Mouse (Mus musculus): ENCODE measurements around the gene Itk.
A peak's percentile ranks its signal among the peaks of the same experiment; 100 is the strongest.

Gene Itk

DNA sequence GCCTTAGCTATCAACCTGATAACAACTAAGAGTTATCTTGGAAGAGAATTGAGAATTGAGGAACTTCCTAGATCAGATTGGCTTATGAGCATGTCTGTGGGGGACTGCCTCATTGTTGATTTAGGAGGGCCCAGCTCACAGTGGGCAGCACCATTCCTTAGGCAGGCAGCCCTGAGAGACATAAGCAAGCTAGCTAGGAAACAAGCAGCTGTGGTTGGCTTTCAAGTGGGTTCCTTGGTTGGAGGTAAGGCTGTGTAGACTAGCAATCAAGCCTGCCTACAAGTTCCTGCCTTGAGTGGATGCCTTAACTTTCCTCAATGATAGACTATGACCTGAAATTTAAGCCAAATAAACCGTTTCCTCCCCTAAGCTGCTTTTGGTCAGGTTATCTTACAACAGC, 30.9 kb downstream of the Itk start:
- DNase-seq (ENCODE audit: low read depth): no peak

DNA sequence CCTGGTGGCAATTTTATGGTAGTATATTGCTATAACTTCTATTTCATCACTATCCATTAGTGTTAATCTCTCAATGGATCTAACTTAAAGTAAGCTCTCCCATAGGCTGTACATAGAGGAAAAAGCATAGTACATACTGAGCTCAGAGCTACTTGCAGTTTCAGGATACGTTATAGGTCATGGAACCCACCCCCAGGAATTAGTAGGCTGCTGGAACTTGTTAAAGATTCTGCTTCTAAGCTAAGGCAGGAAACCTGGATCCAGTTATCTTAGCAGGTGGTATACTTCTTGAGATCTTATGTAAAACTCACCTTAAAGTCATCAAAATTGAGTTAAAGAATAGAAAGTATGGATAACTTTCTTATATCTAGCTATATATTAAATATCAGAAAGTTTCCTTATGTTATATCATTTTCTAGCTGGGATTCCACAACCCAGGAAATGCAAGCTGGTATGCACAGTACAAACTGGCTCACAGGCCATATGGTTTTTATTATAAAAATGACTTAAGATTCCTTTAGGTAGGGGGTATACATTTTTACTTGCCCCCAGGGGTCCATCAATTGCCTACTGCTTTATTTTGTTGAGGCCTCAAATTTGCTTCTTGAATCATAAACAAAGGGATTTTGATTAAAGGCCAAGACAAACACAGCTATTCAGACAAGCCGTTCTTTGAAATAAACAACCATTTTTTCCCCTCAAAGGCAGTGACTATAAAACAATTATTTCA, 39.5 kb downstream of the Itk start:
- no peak for DNase-seq (ENCODE audit: low read depth)

DNA sequence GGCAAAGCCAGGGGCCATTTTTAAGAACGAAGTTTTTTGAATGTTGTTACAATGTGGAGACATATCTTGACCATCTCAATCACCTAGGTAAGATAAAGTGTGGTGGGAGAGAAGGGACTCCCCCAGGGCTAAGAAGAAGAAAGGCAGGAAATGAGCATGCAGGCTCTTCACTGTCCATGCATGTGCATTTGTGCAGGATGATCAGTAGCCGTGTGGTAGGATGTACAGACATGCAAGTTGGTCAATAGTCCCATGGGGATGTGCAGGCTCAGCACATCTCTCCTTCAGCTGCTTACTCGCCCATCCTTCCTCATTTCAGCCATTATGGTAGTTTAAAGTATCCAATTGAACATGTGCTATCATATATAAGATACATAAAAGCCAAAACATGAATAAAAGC, 40.9 kb downstream of the Itk start:
- no peak for DNase-seq (ENCODE audit: low read depth)

DNA sequence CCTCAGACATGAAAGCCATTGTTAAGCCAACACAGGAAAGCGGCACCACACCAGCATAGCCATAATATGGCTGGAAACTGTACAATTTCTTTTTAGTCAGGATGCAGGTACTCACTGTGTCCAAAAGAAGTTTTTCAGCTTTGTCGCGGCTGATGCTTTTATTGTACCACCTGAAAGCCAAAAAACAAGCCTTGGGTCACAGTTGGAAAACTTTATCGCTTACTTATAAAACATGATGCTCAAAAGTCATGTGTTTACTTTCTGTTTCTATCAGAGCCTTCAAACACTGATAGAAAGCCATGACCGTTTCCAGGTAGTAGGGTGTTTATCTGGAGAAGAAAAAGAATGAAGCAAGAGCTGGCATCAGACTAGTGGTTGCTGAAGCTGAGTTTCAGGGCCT, 41.6 kb downstream of the Itk start:
- DNase-seq (ENCODE audit: low read depth): peak; percentile 67

DNA sequence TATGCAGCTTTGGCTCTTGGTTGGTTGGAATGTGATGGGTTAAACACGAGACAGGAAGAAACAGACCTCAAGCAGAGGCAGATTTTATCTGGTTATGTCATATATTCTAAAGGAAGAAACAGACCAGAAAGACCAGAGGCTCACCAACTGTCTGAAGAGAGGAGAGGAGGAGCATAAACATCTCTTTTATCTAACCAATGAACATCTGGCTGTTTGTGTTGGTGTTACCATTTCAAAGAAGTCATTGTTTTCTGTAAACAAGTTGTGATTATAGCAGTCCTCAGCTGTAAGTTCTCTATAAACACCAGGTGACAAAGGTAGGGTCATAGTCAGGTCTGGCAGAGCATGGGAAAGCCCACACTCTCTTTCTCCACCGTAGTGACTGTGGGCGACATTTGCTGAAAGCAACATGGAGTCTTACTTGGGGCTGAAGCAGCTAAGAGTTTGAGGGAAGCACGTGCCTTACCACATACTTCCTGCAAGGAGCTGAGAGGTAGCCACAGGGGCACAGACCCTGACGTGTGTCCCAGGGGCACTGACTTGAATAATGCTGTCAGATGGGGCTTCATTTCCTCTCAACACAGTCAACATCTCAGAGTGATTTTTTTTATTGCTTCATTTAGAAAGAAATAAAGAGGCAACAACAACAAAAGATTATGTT, 45.3 kb downstream of the Itk start:
- DNase-seq (ENCODE audit: low read depth): peak; percentile 92

DNA sequence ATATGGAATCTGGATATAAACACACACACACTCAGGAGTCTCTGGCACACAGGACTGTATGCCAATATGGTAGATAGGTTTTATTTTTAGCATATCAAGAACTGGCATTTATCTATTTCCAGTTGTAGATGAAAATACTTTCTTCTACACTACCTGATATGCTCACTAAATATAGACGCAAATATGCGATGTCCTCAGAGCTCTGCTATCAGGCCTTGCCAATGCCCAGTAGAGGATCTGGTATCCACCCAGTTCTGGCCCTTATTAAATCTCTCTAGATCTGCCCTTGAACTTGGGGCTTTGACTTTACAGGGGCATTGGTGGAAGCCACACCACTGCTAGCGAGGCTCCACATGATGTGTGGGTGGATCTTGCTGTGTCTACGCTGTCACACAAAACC, 47.4 kb downstream of the Itk start:
- DNase-seq (ENCODE audit: low read depth): no peak

DNA sequence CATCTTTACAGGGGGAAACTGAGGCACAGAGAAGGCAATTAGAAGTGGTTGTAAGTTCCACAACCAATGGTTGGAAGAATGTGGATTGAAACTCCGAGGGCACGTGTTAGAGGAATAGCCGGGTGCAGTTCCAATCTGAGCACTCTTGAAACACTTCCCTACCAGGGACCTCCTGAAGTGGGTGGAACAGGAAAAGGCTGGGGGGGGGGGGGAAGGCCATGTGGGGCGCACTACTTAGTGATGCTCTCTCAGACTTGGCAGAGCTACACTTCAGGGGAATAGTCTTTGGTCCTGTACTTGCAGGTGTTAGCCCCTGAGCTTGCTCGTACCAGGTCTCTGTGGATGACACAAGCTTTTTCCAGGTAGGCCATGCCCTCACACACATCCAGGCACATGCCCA, 53.3 kb downstream of the Itk start:
- no peak for DNase-seq (ENCODE audit: low read depth)

DNA sequence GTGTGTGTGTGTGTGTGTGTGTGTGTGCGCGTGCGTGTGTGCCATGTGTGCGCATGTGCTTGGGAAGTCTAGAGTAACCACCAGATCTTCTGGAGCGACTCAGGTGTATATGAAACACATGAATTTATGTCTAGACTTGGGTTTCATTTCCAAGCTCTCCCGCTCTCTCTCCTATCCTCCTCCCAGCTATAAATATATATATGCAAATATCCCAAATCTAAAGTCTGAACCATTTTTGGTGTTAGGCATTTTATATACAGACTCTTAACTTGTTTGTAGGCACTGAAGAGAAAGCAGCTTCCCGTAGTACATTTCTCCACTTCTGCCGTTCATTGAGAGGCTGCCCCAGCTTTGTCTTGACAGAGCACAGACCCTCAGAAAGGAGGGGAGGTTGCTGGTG, 57.1 kb downstream of the Itk start:
- no peak for DNase-seq (ENCODE audit: low read depth)

DNA sequence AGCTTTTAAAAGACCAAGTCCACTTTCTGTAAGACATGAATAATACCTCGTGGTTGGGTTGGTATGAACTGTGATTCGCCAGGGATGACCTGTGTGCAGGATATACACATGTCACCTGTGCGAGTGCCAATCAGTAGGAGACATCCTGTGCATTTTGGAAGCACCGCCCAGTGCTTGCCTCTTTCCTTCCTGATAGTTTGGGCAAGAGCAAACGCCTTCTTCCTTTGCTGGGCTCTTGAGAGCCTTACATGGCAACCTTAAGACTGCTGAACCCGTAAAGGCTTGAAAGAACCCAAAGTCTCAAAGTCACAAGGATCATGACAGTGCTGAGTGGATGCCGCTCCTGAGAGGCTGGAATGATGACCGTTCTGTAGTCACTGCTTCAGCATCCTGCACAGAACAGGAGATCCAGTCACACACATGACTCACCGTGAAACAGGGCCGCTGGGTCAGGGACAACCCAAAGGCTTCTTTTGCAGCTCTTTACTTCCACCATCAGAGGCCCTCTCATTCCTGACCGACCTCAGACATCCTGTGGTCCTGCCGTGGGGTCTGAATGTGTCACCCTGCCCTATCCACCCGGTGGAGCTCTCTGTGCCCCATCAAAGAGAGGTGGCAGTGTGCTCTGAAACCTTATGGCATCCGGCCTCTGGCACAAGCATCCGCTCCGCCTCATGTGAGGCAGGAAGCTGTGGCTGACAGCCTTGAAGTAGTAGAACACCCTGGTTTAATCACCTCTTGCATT, 62.9 kb downstream of the Itk start:
- peak; percentile 90 for DNase-seq (ENCODE audit: low read depth)

DNA sequence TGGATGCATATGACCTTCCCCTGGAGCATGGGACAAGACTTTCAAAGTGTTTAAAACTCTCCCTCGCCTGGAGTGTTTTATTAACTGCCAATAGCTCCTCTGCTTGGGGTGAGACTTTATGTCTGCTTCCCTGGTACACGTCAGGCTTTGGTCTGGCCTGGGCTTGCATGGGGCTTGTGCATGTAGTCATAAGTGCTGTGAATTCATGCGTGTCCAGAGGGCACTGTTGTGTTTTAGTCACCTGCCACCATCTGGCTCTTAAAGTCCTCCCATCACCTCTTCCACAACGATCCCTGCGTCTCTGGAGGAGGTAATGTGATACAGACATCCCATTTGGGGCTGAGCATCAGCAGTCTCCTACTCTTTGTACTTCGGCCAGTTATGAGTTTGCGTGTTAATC, 67.8 kb downstream of the Itk start:
- no peak for DNase-seq (ENCODE audit: low read depth)

DNA sequence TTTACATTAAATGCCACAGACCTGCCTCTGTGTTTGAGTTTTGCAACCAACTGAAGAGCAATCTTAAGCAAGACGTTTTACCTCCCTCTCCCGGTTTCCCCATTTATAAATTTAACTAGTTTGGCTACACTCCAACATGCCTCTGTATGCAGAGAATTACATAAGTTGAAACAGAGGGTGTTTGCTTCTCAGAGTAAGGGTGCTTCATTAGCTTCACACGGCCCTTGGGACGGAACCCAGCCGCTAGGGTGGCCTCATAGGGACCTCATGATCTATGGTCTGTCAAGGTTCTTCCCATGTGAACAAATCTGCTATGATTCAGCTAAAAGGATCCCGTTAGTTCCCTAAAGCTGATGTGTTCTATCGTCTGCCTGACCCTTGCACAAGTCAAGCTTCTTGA, 74.8 kb downstream of the Itk start:
- no peak for DNase-seq (ENCODE audit: low read depth)

DNA sequence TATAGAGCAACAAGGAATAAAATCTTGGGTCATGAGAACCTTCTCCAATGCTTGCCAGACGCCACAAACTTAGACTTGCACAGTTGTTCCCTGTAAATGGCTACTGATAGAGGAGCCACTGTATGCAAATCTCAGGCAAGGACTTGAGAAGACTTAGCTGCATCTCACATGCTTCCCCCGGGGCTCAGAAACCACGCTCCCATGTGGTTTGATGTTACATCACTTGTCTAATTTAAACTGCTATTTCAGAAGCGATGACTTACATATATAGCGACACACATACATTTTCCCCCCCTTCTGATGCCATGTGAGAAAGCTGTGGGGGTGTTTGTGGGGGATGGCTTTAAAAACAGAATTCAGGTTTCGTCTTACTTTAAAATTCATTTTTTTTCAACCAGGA, 75.5 kb downstream of the Itk start:
- no peak for DNase-seq (ENCODE audit: low read depth)

DNA sequence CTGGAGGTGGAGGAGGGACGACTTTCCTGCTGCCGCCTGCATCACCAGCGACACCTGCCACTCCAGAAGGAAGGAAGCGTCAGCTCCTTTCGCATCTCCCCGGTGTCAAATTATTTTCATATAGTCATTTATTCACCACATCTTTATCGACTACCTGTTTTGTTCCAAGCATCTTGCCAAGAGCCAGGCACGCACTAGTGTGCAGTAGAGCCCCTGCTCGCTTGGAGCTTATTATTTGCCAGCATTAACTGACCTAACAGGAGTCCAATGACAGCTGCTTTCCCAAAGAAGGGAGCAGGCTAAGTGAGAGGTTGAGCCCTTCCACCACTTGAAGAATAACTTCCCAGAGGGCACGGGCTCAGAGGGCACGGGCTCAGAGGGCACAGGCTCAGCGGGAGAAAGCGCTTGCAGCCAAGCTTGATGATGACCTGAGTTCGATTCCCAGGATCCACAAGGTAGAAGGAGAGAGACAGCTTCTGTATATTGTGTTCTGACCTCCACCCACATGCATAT, 76.7 kb downstream of the Itk start, which contains the start of gene Cyfip2:
Gene Cyfip2, minus strand, starts transcription at position 337 of the 513 bp plus-strand sequence.
- DNase-seq (ENCODE audit: low read depth): no peak

DNA sequence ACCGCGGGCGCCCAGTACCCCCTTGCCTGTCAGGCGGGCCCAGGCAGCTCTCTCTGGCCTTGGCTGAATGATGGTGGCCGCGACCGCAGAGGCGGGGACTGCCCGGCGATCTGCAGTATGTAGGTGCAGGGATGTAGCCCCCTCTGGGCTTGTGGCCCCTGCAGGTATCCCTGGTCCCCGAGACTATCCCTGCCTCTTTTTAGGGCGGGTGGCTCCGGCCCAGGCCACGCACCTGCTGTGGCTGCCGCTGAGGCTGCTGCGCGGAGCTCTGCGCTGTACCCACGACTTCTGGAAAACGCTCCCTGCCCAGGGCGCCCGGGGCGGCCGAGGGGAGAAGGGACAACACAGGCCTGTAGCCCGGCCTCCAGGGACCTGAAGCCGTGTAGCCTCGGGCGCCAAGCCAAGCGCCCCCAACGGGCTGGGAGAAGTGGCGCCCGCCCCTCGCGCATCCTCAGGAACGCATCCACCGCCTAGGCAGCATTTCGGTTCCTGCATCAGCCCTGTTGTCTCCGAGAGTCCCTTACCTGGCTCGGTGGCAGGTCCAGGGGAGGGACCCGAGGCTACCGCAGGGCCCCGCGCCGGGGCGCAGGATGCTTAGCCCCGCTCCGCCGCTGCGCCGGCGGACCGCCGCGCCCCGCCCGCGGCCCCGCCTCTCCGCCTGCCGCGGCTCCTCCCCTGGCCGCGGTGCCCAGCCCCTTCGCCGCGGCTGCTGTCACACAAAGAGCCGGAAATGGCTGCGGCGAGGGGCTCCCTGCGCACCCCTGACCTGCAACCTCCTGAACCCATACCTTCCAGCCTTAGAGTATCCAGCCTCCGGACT, 77.4 kb downstream of the Itk start:
- DNase-seq (ENCODE audit: low read depth): peak; percentile 85

DNA sequence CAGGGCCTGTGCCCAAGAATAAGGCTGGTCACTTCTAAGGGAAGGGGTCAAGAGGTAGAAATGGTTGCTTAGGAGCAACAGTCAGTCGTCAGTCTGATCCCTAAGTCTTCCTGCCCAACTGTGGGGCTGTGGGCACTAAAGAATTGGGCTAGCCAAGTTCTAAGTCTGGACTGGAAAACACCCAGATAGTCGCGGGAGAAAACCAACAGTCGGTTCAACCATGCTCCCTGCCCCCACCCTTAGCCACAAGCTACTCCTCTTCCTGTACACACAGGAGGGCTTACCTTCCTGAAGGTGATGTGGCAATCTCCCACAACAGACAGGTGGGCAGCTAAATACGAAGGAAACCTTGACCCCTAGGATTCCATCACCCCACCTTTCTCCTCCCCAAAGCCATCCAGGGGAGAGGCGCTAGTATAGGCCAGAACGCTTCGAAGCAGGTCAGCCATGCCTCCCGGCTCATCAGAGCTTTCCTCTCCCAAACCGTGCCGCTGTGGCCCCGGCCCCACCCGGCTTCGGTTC, 78.1 kb downstream of the Itk start:
- DNase-seq (ENCODE audit: low read depth): peak; percentile 79

DNA sequence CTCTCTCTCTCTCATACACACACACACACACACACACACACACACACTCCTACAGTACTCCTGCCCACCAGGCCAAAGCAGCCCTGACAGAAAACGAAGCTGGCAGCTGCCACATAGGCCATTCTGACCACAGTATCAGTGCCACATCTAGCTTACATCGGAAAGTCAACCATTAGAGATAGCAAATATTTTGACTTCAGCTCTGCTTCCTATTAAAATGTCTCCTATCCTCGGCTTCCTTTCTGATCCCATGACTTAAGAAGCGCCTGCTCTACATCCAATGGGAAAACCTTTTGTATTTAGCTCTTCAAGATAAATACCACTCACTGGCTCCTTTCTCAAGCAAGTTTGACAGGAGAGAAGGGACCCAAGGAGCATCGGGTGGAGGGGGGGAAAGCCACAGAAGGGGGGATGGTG, 78.7 kb downstream of the Itk start:
- DNase-seq (ENCODE audit: low read depth): peak; percentile 43

DNA sequence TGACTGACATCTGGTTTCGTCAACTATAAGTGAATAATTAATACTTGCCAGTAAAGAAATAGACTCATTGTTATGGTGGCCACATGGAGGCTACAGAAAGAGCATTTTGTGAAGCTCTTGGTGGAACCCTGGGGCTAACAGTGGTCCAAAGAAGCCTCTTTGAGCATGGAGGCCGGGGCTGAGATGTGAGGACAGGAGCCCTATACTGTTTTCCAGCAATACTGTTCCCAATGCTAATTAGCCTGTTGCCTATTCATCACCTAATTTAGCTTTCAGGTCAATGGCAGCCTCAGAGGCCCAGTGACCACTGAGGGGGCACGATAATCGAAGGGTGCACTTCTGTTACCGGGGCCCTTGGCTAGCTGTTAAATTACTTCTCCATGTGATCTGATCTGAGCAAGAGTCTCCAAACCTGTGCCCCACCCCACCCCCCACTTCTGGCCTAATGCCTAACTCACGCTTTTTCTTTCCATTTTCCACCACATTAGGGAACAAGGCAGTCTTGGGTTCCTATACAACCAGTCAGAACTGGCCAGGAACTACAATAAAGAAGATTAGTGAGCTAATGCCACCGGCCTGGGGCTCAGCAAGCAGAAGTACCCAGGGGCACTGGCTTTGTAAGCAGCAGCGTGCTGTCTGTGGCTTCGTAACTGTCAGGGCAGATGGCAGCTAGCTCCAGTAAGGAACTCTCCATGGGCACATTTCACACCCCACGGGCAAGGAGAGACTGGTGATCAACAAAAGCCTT, 79.3 kb downstream of the Itk start:
- DNase-seq (ENCODE audit: low read depth): peak; percentile 53

DNA sequence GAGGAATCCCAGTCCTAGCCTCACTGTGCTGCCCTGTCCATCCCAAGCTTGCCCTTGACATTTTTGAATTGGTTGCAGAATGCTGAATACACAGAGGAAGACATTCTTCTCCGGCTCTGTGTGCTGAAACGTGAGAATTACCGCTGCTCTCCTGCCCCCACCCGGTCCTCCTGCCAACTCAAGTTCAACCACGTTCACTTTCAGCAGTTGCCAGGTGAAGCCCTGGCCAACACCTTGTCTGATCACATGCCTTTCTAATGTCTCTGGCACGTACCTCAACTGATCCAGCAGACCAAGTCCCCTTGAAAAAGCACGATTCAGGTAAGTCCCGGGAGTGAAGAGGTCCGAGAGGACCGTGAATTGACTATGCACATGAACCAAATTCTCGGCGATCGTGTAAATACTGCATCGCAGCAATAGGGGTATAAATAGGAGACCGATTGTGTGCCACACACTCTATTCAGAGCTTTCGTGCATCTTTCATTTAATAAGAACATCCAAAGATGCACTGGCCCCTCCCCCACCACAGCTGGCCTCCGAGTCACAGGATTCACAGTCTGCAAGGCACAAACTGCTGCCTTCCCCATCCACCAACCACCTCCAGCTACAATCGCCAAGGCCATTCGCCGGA, 80.1 kb downstream of the Itk start:
- DNase-seq (ENCODE audit: low read depth): peak; percentile 62

DNA sequence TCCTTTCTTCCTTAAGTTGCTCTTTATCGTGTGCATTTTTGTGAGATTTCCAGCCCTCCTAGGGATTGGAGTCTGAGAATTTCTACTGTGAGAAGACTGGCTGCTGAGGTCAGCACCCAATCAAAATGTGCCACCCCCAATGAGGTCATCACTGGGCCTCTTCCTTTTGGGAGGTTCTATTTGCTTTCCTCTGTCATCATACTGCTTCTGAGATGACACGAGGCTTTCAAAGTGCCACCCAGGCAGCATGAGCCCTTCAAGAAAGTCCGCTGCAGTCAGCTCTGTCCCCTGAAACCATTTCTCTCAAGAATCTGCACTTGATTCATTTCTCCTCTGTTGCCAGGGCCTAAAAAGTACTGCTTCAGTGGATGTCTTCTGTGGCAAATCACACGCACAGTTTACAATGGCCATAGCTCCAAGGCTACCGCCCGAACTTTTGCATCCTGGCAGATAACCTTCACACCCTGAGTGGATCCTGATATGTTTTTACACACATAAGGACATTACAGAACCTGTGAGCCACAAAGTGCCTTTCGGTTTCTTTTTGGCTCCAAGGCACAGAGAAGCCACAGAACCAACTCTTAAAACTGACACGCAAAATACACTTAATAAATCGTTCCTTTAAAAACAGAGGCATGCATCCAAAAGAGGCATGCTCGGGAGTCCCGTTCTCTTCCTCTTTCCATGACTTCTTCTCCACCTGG, 80.9 kb downstream of the Itk start:
- peak; percentile 81 for DNase-seq (ENCODE audit: low read depth)

DNA sequence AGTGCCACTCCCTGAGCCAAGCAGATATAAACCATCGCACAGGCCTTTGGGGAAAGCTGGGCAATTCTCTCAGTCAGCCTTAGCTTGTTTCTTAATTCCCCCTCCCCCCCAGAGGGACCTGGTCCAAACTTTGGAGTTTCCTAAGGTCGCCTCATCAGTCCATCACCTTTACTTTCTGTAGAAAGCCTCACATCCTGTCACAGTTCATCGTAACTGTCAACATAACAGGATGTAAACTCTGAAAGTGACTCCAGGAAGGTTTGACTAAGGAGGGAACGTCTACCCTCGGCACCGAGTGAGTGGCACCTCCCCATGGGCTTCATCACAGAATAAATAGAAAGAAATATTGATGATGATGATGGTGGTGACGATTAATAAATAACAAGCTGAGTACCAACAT, 81.5 kb downstream of the Itk start:
- peak; percentile 80 for DNase-seq (ENCODE audit: low read depth)

All from naive thymus-derived CD4-positive, alpha-beta T cell, adult 2 months (primary cell).